Mouse (Mus musculus) heart, postnatal 10 days (tissue): Measurements from ENCODE around the gene Gm10160. TPM values are rescaled to one million over a fixed set of nuclear protein-coding genes. Genes with fewer than 3 reads are reported as not detected.
A peak's percentile ranks its signal among the peaks of the same experiment; 100 is the strongest.

ENCODE experiments used
- DNase-seq, 2 experiments: peaks; one replicate each; pipeline ENCODE4 v3.0.0; 2021
- intact Hi-C: fragments of 180-260 bp; cut with DNase I; formaldehyde crosslinking; loops from one replicate; pipeline ENCODE4 v1.15.1; 2025
- total RNA-seq, 2 experiments: library from RNA; stranded (reverse); gene quantifications; 2 replicates each; pipeline ENCODE4 v1.2.3; 2021

The Gm10160 gene
- total RNA-seq, 2 experiments from 2014 or later: not detected

- intact Hi-C loops: no loop called here
- no peak for DNase-seq
Observed at GRCm38 (mm10) chr7:81835430-81835829, 20.2 kb downstream of the Gm10160 start.

DNA sequence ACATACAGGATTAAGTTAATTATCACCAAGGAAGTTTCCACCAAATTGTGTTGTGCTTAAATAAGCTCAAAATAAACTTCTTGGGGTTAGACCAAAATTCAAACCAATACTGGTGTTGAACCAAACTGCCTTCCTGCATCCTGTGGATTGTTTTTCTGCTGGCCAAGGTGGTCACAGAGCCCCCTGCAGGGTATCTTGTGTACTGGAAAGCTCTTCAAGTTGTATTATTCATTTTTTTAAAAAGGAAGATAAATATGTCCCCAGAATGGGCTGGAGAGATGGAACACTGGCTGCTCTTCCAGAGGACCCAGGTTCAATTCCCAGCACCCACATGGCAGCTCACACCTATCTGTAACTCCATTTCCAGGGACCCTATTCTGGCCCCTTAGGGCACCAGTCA is 20.7 kb downstream of the Gm10160 start:
- intact Hi-C loops: no loop called here
- no peak for DNase-seq

- DNase-seq: peak; percentile 90
- intact Hi-C loops: loop anchor here (2.0 kb wide), 2 partner anchors 41 to 105 kb away; partner anchors contain the start of genes 3110040N11Rik and Hdgfl3
Observed at GRCm38 (mm10) chr7:81829379-81829894, 26.2 kb downstream of the Gm10160 start, which contains the start of gene Btbd1. Gene Btbd1, minus strand, starts transcription at chr7:81829431.

DNA sequence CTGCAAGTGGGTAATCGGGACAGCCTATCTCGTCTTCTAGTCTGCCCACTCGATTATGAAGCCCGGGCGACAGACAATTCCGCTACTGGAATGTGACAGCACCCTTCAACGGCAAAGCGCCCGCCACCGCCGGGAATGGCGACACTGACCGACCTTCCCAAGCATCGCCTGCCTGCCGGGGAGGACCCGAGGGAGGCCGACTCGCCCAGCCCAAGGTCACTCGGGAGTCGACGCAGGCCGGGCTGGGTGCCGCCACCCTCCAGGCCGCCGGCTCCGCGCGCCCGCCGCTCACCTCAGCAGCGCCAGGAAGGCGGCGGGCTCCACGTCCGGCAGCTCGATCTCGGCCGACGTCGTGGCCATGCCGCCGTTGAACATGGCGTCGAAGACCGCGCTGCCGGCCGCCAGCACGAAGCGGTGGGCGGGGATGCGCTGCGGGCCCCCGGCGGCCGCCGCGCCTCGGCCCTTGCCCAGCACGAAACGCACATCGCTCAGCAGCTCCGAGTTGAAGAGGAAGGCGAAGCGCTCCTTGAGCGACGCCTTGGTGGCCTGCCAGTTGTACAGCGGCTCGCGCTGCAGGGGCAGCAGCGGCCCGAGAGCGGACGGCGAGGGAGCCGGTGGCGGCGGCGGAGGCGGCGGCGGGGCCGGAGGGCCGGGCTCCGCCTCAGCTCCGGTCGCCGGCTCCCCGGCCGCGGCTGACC is 26.8 kb downstream of the Gm10160 start:
- DNase-seq: peak; percentile 72 to 78

GRCm38 (mm10) chr7:81827806-81828667 is 27.6 kb downstream of the Gm10160 start:
- intact Hi-C loops: loop anchor here (2.0 kb wide), 2 partner anchors 39 to 107 kb away; partner anchors contain the start of genes 3110040N11Rik and Hdgfl3
- DNase-seq: peak in 1 of 2 experiments; percentile 24

More for the DNA sequence above, 26.8 kb downstream of the Gm10160 start:
- intact Hi-C loops: loop anchor here (2.0 kb wide), 2 partner anchors 40 to 106 kb away; partner anchors contain the start of genes 3110040N11Rik and Hdgfl3

DNA sequence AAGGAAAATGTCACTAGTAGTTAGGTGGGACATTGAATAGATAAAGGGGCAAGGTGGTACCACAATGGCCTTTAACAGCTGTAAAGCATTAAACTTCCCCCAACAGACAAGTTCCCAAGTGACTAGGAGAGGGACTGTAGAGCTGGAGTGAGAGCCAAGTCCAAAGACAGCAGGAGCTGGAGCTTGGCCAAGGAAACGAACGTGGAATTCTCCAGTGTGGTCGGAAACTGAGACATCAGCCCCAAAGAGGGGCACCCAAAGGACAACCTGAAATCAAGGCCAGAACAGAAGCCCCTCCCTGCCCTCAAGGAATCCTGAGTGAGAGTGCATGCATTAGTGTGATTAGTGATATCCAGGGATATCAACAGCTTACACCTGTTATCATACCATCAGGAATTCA is 30.2 kb downstream of the Gm10160 start:
- DNase-seq: peak in 1 of 2 experiments; percentile 42
- intact Hi-C loops: no loop called here

DNA sequence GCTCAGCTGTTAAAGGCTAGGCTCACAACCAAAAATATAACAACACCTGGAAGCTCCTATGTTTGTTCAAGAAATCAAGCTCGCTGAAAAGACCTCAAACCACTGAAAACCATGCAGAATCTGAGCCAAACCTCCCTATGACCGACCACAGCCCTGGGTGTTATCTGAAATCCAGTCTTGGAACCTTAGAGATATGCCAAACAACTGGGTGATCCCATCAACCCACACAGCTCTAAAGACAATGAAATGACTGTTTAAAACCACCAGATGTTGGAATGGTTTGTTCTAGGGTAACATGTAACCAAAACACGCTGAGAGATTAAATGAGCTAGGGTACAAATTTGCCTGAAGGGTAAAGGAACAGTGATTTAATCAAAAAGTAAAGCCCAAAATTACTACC is 30.7 kb downstream of the Gm10160 start:
- intact Hi-C loops: no loop called here
- no peak for DNase-seq

GRCm38 (mm10) chr7:81806067-81806466 is 49.5 kb downstream of the Gm10160 start:
- intact Hi-C loops: no loop called here
- DNase-seq: no peak

Other genes starting within 250 kb of the Gm10160 start
- gene Homer2, start 148.3 kb downstream of the Gm10160 start, total RNA-seq: 10 to 100 TPM; 58.8 to 59.7 TPM
- 10 to 100 TPM; 33.1 to 35.1 TPM for gene Ramac, start 92.9 kb downstream of the Gm10160 start, total RNA-seq
- gene 3110040N11Rik, start 66.3 kb downstream of the Gm10160 start, total RNA-seq: 10 to 100 TPM; 23.5 to 24.4 TPM
- 100 to 1,000 TPM; 131 to 138 TPM for gene Btbd1, start 26.4 kb downstream of the Gm10160 start, total RNA-seq
- gene Tm6sf1, start 3.2 kb upstream of the Gm10160 start, total RNA-seq: 10 to 100 TPM; 13.7 to 17.1 TPM
- 10 to 100 TPM; 12.3 to 14.3 TPM for gene Hdgfl3, start 78.7 kb upstream of the Gm10160 start, total RNA-seq
- 1 to 10 TPM; 1.8 to 2.9 TPM for gene Bnc1, start 136.5 kb upstream of the Gm10160 start, total RNA-seq